Mouse (Mus musculus) MEL (cell line): ENCODE data around the gene Gm49486.

Experiments used
- CTCF ChIP-seq, 3 experiments: IDR thresholded peaks in 2 of 3; conservative IDR thresholded peaks in 1 of 3; 2 replicates each; pipeline ENCODE4 v1.5.1; 2011 to 2012; ENCODE audit warnings: low read length in 3 of 3, low read depth in 2 of 3, mild to moderate bottlenecking in 2 of 3, improper control_type of control experiment in 1 of 3, inconsistent platforms in 1 of 3, mixed read lengths in 1 of 3, moderate library complexity in 1 of 3; ENCODE audit not compliant: control insufficient read depth in 1 of 3, insufficient read depth in 1 of 3, poor library complexity in 1 of 3, severe bottlenecking in 1 of 3
- EP300 ChIP-seq, 2 experiments: IDR thresholded peaks; 2 replicates each; pipeline ENCODE4 v1.6.1; 2011; ENCODE audit warnings: improper control_type of control experiment in 2 of 2, low read length in 2 of 2, low read depth in 1 of 2, mild to moderate bottlenecking in 1 of 2
- GABPA ChIP-seq: IDR thresholded peaks from 2 replicates; pipeline ENCODE4 v1.6.1; 2012; ENCODE audit warnings: low read depth, mild to moderate bottlenecking, inconsistent platforms, low read length, improper control_type of control experiment, moderate library complexity
- GATA1 ChIP-seq: IDR thresholded peaks from 2 replicates; pipeline ENCODE4 v1.6.1; 2011; ENCODE audit warnings: low read depth, low read length, improper control_type of control experiment
- KAT2A ChIP-seq: conservative IDR thresholded peaks from 2 replicates; pipeline ENCODE4 v1.6.1; 2012; ENCODE audit warnings: low read depth, low read length, improper control_type of control experiment, inconsistent platforms
- MAX ChIP-seq: IDR thresholded peaks from 2 replicates; pipeline ENCODE4 v1.6.1; 2011; ENCODE audit warnings: low read length, improper control_type of control experiment
- POLR2A ChIP-seq, 2 experiments: IDR thresholded peaks; 2 replicates each; pipeline ENCODE4 v1.6.1; 2011 to 2012; ENCODE audit warnings: low read length in 2 of 2, mild to moderate bottlenecking in 2 of 2, control low read depth in 1 of 2, improper control_type of control experiment in 1 of 2, low read depth in 1 of 2, moderate library complexity in 1 of 2; ENCODE audit not compliant: control insufficient read depth in 1 of 2, insufficient read depth in 1 of 2, poor library complexity in 1 of 2
- UBTF ChIP-seq: IDR thresholded peaks from 2 replicates; pipeline ENCODE4 v1.6.1; 2012; ENCODE audit warnings: low read depth, mild to moderate bottlenecking, inconsistent platforms, low read length, improper control_type of control experiment, moderate library complexity, borderline replicate concordance; ENCODE audit not compliant: insufficient read depth
- ZMIZ1 ChIP-seq: IDR thresholded peaks from 2 replicates; pipeline ENCODE4 v1.6.1; 2012; ENCODE audit warnings: low read depth, mild to moderate bottlenecking, inconsistent platforms, low read length, improper control_type of control experiment, moderate library complexity

GRCm38 (mm10) chr15:79254661-79255060 lies 25.5 kb downstream of the Gm49486 start, which contains the start of gene Slc16a8:
- TF ChIP-seq UBTF (no peak), GABPA (no peak), KAT2A (no peak), POLR2A (IDR thresholded peaks at IDR 0.05; ENCODE audit: control insufficient read depth in 1 of 2, insufficient read depth in 1 of 2, low read depth in 1 of 2, low read length in 2 of 2, poor library complexity in 1 of 2) (no peak), EP300 (IDR thresholded peaks at IDR 0.05; ENCODE audit: low read depth in 1 of 2, low read length in 2 of 2) (no peak), ZMIZ1 (no peak), CTCF (IDR thresholded peaks at IDR 0.05 in 2 of 3, conservative IDR thresholded peaks at IDR 0.05 in 1 of 3; ENCODE audit: control insufficient read depth in 1 of 3, insufficient read depth in 1 of 3, low read depth in 2 of 3, low read length in 3 of 3, poor library complexity in 1 of 3, severe bottlenecking in 1 of 3) (no peak), MAX (no peak), GATA1 (no peak)
